Mouse (Mus musculus): ENCODE data around the gene Ube2q2.
"Not testable (repeated sequence)": the region's sequence is repeated elsewhere in the genome, so short reads cannot be mapped to it uniquely, and the experiment has no call there.

The Ube2q2 gene

GRCm38 (mm10) chr9:55241863-55242685 is 93.4 kb downstream of the Ube2q2 start:
- no peak for DNase-seq (ENCODE audit: low spot score)

GRCm38 (mm10) chr9:55243280-55243679 is 94.6 kb downstream of the Ube2q2 start:
- DNase-seq (ENCODE audit: low spot score) = no peak

- DNase-seq (ENCODE audit: low spot score) = no peak
Observed at GRCm38 (mm10) chr9:55244079-55244478, 95.4 kb downstream of the Ube2q2 start.

- not testable (repeated sequence) for DNase-seq (ENCODE audit: low spot score)
Observed at GRCm38 (mm10) chr9:55245057-55245750, 96.5 kb downstream of the Ube2q2 start.

GRCm38 (mm10) chr9:55246440-55246839 is 97.8 kb downstream of the Ube2q2 start:
- DNase-seq (ENCODE audit: low spot score) = no peak

- no peak for DNase-seq (ENCODE audit: low spot score)
Observed at GRCm38 (mm10) chr9:55246918-55247317, 98.3 kb downstream of the Ube2q2 start.

- DNase-seq (ENCODE audit: low spot score) = no peak
Observed at GRCm38 (mm10) chr9:55248465-55248864, 99.8 kb downstream of the Ube2q2 start.

GRCm38 (mm10) chr9:55250595-55251247 is 102.1 kb downstream of the Ube2q2 start:
- no peak for DNase-seq (ENCODE audit: low spot score)

- DNase-seq (ENCODE audit: low spot score) = not testable (repeated sequence)
Observed at GRCm38 (mm10) chr9:55252097-55252496, 103.4 kb downstream of the Ube2q2 start.

GRCm38 (mm10) chr9:55253849-55254248 is 105.2 kb downstream of the Ube2q2 start:
- no peak for DNase-seq (ENCODE audit: low spot score)

GRCm38 (mm10) chr9:55255056-55255455 is 106.4 kb downstream of the Ube2q2 start:
- DNase-seq (ENCODE audit: low spot score) = no peak

- DNase-seq (ENCODE audit: low spot score) = no peak
Observed at GRCm38 (mm10) chr9:55255604-55256003, 107.0 kb downstream of the Ube2q2 start.

GRCm38 (mm10) chr9:55257105-55257504 is 108.5 kb downstream of the Ube2q2 start:
- no peak for DNase-seq (ENCODE audit: low spot score)

Data from testis, postnatal 10 days (tissue).